Mouse (Mus musculus) frontal cortex, postnatal 10 days (tissue): Measurements from ENCODE around the gene Gpn3.

Source experiments
- DNase-seq, 2 experiments: peaks; one replicate each; pipeline ENCODE4 v3.0.0; 2022; ENCODE audit warnings: low spot score in 2 of 2, mixed read lengths in 1 of 2

The Gpn3 gene

DNA sequence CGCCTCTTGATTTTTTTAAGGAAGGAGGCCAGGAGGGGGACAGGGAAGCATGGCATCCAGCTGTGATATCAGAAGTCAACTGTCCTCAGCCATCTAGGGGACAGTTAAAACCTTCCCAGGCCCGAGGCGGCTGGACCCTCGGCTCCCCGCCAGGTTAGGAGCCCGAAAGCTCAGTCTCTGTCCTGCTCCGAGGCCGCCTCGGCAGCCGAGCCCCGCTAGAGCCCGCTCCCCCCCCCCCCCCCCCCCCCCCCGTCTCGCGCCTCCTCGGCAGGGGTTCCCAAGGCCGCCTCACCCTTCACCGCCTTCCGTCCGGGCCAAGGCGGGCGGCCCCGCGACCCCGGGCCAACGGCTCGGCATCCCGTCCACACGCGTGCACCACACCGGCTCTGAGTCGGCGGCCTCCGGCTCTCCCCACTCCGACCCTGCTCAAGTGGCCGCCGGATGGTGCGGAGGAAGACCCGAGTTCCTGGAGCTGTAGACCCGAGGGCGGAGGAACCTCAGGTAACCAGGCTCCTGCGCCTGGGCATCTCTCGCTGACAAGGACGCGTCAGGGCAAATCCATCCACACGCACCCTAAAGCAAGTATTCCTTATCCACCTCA is at the start of gene Gpn3:
Gene Gpn3 (plus strand): TSS at position 286 of the 601 bp plus-strand sequence.
- no peak for DNase-seq

DNA sequence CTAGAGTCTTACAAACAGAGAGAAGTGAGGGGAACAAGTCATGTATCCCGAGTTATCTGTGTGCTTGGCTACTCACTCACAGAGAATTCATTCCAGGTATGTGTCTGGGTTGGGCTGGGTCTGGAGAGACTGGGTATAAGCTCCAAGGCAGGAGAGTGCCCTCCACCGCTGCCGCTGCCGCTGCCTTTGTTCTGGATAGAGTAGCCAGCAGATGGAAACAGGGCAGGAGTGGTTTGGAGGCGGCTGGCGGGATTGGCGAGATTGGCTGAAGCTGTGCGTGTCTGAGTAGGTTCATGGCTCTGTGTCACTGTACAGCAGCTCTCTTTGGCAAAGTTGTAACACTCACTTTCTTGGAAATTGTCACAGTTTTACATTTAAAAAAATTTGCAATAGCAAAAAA is 48.2 kb upstream of the Gpn3 start:
- no peak for DNase-seq

DNA sequence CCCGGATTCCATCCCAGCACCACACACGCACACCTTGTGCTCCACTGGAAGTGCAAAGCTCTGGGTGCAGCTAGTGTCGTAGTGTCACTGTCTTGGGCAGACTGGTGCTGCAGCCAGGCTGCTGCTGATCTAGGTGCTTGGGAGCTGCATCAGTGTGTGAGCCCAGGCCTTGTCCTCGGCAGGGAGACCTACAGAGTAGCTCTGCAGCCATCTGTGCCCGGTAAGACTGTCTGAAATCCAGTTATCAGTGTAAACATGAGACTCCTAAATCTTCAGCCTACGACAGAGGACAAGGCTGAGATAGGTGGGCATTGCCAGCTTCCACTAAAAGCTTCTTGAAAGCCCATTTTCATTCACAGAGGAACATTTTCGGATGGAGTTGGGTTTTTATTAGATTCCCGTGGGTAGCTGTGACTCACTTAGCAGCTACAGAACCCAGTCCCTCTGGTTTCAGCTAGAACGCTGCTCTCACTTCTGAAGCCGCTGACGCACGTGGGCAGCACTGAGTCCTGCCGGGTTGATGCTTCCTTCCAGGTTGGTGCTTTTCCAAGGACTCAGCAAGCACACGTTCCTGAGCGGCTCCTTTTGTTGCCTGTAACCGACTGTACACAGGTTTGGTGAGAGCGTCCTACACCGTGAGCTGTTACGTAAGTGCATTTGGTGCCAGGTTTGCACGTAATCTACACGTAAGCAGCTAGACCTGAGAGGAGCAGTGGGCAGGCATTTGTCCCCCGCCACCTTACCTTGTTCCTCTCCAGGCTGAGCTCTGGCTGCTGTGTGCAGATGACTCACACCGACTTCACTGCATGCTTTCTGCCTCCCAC is 46.9 kb upstream of the Gpn3 start:
- peak; percentile 61 to 74 for DNase-seq

DNA sequence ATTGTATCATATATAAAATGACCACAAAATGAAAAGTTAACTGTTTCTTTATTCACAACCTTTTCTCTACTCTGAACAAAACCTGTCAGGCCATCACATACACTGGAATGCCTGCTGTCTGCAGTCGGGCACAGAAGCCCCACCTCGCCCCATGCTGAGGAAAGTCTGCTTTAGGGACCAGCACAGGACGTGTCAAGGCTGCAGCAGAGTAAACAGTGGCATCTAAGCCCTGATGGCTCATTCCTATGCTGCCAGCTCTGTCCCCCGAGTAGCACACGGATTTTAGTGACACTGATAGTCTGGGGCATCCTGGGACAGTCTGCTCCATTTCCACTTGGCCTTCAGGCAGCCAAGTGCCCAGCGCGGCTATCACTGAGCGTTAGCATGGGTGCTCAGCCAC is 46.2 kb upstream of the Gpn3 start:
- DNase-seq, result no peak

DNA sequence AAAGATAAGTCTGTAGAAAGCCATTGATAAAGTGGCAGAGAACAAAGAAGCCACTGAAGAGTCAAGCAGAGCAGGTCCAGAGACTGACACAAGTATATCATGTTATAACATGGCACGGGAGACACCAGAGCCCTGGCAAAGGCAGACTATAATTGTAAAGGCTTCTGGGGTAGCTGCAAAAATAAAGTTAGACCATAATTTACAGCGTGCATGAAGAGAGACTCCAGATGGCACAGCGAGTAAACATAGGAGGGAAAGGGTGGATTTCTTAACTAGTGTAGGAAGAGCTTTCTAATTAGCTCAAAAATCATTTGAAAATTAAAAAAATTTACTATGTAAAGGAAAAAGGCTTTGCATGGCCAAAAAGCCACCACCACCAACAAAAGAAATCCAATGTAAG is 44.4 kb upstream of the Gpn3 start:
- no peak for DNase-seq

DNA sequence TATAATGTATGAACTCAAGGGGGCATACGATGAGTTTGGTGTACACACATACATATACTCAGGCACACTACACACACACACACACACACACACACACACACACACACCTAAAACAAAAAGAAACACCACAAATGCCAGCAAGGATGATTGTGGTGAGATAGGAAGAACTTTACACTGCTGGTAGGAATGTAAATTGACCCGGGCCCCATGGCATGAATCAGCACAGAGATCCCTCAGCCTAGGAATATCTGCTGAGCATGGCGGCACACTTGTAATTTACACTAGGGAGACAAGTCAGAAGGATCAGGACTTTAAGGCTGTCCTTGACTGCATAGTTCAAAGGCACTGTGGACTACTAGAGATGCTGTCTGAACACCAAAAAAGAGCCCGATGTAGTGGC is 41.4 kb upstream of the Gpn3 start:
- no peak for DNase-seq

DNA sequence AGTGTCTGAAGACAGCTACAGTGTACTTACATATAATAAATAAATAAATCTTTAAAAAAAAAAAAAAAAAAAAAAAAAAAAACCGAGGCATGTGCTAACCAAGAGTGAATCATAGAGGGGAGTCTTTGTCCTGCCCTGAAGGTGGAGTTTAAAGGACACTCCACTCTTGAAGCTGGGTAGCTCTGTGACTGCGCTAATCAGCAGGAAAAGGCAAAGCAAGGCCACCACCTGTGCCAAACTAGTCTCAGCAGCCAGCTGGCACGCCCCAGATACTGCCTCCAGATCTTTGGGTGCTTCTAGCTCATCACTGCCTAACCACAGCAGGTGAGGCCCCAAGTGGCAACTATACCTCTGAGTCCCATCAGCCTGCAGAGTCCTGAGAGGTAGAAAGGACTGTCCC is 37.0 kb upstream of the Gpn3 start:
- no peak for DNase-seq

DNA sequence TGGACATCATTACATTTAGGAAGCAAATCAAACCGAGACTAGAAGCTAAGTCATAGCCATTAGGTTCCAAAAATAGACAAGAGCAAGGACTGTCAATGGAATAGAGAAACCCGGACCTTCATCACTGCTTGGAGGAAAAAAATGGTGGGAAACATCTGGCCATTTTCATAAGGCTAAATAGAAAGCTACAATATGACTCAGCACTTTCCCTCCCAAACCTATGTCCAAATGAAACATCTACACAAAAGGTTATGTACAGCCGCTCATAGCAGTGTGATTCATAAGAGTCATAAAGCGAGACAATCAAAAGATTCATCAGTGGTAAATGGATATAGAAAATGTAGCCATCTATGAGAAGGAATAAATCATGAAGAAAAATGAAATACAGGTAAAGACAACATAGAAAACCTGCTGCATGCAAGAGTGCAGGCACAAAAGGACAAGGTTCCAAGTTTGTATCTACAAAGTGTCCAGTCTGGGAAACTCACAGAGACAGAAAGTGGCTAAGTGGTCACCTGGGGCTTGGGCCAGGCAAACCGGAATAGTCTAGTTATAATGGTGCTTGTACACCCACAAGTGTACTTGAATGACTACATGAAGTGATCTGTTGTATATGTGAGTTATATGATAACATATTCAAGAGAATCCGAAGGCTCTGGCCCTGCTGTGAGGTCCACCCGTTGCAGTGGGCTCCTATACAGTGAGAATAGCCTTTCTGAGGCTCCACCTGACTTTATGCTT is 35.0 kb upstream of the Gpn3 start:
- no peak for DNase-seq

DNA sequence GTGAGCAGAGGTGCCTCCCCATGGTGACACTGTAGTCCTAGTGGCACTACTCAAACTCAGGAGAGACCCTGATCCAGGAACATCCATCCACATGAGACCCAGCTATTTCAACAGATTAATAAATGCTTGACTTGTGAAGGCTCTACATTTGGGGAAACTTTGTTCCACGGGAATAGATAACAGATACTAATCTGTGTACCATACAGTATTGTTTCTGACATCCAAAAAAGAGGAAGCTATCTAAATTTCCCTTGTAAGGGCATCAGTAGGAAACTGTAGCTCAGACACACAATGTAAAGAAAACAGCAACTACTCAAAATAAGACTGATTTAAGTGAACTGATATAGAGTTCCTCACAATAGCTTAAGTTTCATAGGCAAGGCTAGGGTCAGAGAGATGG is 28.8 kb upstream of the Gpn3 start:
- DNase-seq, result no peak

DNA sequence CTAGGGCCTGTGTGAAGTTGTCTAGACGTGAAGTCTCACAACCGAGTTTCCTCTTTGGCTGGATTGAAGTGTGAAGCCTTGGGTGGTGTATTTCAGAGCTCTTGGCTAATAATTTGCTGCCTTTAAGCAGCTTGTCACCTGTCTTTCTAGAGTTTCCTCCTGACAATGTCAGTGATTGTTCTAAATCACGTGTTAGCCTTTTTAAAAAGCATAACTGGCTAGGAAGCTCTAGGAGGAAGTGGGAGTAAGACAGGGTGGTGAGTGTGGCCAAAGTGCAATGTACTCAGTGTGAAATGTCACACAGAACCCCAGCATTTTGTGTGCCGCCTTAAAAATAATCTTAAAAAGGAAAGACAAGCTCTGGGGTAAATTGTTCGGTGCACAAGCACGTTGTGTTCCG is 27.9 kb upstream of the Gpn3 start:
- DNase-seq, result no peak

DNA sequence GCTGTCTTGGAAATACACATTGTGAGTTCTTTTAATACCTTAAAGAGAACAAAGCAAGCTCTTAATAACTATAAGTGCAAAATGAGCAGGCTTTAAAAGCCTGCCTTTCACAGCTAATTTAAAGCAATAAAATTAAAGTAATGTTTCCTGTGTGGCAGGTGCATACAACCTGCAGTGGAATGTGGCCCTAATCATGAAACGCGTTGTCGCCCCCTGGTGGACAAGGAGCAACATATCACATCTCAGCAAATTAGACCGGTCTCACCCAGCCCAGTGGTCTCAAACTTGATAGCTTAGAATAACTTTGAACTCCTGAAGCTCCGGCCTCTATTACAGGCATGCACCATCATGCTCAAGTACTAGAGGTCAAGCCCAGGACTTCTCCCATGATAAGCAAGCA is 27.4 kb upstream of the Gpn3 start:
- peak in 1 of 2 experiments; percentile 66 for DNase-seq

DNA sequence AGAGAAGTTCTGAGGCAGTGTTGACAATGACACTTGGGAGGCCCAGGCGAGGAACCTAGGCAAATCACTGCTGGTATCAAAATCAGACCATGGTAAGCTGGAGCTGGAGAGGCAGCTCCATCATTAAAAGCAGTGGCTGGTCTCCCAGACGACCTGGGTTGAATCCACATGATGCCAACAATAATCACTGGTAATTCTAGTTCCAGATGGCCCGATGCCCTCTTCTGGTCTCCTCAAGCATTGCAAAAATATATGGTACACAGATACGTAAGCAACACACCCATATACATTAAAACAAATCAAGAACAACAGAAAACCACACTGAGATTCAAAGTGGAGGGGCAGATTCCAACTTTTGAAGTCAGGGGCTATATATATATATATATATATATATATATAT is 25.9 kb upstream of the Gpn3 start:
- DNase-seq, result no peak

DNA sequence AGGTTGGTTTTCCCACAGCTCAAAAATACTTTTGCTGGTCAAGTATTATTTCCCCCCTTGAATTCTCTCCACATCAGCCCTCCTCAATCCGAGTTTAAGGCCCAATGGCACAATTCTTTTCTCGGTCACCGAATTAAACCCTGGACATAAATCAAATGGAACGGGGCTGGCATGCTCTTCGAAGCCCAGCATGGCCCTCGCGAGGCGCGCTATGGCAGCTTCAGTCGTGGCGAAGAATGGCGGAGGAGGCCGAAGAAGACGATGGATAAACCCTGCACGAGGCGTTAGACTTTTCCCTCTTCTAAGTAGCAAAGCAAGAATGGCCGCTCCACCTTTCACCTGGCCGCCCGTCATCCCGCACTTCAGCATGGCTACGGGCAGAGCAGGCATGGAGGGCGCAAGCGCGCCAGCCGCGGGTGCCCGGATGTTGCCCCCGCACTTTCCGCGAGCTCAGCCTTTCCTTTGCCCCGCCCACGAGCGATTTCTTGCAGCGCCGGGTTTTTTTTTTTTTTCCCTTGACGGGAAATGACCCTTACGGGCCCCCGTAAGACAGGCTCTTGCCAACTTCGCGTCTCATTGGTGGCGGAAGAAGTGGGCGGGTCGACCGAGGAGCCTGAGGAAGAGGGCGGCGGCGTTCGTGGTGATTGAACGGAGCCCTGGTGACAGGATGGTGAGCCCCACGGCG is 17.7 kb upstream of the Gpn3 start, which contains the start of the genes Rad9b and Vps29:
Gene Rad9b (minus strand): TSS at position 427 of the 685 bp plus-strand sequence.
Gene Vps29 (plus strand): TSS at position 563 of the 685 bp plus-strand sequence.
- peak; percentile 96 to 98 for DNase-seq

DNA sequence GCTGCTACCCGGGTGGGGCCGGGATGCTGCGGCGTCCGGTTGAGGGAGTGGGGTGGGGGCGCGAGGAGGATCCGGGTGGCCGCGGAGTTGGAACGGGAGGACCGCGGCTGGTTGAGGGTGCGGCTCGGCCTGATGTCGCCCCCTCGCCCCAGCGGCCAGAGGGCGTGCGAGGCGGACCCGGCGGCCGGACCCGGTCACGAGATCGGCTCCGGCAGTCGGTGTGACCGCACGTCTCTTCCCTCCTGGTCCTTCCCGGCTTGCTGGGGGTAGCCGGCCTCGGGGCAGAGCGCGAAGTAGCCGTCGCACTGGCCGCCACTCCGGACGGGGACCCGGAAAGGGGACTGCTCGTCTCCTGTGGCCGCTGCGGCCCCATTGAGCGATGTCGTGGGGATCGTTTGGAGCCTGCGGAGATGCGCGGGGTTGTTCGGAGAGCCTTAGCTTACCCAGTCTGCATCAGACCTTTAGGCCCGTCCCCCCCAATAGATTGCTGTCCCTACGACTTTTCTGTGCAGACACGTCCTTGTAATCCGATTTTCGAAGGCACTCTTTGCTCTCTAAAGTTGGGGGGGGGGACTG is 17.1 kb upstream of the Gpn3 start:
- DNase-seq, result no peak

DNA sequence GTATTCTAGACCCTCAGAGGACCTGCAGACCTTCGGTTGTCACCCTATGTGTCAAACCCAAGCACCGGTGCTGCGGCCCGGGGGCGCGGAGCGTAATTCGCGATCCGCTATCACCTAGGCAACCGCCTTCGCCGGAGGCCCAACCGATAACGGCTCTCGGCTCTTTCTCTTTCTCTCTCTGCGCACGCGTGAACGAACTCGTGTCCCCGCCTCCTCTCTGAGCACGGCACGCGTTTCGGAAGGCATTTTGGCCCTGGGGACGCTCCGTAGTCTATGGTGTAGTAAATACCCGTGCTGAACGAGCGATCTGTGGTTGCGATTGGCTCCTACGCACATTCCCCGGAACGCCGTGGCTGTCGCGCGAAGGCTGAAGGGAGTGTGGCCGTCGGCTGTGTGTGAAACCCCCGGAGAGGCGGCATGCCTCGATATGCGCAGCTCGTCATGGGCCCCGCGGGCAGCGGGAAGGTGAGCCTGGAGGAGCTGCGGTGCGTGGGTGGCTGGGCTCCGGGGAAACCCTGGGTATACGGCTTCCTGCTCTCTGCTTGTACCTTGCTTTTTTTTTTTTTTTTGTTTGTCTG is 605 bp downstream of the Gpn3 start, which contains the start of gene Fam216a:
Gene Fam216a (minus strand): TSS at position 173 of the 578 bp plus-strand sequence.
- peak; percentile 98 to 99 for DNase-seq

DNA sequence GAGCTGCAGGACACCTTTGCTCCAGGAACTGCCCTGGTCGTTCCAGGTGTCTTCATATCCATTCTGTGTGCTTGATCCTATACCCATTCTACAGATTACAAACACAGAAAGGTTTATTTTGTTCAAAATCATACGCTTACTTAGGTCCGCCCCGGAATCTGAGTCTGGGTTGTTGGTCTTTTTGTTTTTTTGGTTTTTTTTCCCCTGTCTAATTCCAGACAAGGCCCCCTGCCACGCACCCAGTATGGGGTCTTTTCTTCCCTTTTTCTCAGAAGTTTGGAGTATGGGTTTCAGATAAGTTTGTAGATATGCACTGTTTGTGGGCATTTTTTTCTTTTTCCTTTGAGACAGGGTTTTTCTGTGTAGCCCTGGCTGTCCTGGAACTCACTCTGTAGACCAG is 1.2 kb downstream of the Gpn3 start:
- no peak for DNase-seq

DNA sequence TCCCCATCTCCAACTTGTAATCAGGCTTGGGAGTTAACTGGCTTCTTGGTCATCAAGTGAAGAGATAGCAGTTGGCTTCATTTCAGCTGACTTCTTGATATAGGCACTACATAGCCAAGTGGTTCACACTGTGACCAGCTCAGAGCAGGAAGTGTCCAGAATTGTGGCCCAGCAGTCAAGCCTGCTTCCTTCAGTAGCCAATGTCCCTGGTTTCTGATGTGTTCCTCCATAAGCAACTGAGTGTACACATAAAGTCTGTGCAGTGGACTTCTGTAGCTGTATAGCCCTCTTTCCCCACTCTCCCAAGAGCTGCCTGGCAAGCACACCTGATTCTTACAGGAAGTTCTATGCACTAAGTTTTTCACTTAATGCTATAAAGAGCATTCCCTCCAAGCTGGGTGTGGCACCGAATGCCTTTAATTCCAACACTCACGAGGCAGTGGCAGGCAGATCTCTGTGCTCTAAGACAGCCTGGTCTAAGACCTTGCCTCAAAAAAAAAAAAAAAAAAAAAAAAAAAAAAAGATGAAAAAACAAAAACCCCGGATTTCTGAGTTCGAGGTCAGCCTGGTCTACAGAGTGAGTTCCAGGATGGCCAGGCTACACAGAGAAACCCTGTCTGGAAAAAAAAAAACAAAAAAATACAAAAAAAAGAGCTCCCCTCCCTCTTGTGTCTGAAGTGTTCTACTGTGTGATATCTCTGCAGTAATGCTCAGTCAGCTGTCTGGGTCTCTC is 5.6 kb downstream of the Gpn3 start:
- no peak for DNase-seq

DNA sequence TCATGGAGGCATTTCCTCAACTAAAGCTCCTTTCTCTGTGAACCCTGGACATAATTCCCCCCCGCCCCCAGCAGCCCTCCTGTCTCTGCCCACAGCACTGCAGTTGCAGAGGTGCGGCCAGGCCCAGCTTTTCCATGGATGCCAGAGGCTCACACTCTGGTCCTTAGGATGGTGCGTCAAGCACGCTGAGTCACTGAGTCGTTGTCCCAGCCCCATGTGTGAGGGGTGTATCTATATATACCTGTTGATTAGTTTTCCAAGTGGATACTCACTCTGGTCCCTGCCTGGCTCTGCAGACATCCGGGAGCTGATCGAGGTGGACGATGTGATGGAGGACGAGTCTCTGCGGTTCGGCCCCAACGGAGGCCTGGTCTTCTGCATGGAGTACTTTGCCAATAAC is 6.5 kb downstream of the Gpn3 start:
- no peak for DNase-seq

DNA sequence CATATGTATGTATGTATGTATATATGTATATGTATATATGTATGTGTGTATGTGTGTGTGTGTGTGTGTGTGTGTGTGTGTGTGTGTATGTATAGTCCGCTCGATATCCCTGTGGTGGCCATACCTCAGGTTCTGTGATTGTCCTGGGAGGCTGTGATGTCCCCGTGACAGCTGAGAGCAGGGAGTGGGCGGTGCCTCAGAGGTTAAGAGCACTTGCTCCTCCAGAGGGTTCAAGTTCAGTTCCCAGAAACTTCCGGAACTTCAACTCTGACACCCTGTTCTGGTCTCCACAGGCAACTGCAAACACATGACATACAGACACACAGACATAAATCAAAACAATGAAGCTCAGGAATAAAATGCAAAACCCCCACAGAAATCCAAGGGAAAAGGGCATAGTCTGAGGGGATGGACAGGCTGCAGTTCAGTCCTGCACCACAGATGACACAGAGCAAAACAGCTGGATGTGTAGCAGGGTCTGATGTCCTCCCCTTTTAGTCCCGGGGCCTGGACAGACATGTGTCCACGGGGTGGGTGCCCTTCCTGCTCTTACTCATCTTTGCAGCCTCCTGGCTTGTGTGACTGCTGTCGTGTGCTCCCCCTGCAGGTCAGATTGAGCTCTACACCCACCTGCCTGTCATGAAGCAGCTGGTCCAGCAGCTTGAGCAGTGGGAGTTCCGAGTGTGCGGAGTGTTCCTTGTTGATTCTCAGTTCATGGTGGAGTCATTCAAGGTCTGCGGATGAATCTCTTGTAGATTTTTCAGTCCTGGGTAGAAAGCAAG is 7.9 kb downstream of the Gpn3 start:
- DNase-seq, result peak; percentile 71 to 79

DNA sequence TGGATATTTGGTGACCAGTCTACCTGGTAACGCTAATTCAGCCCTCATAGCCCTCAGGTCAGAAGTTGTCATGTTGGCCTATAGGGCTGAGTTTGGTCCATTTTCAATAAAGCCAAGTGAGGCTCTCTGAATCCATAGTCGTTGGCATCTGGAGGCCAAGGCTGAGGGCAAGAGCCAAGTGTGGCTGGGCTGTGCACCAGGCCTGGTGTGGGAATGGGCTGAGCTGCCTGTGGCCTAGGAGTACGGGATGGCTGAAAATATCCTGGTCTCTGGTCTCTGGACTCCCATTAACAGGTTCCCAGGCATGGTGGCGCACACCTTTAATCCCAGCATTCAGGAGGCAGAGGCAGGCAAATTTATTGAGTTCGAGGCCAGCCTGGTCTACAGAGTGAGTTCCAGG is 18.3 kb downstream of the Gpn3 start:
- DNase-seq, result no peak
